Mouse (Mus musculus) cerebellum, adult 11-12 months (tissue): ENCODE data around the gene Ugt2b34.
"Not testable (repeated sequence)": the region's sequence is repeated elsewhere in the genome, so short reads cannot be mapped to it uniquely, and the experiment has no call there.

ENCODE experiments used
- DNase-seq: peaks from one replicate; pipeline ENCODE4 v3.0.0; 2022

Ugt2b34 gene

GRCm38 (mm10) chr5:86906758-86907157, at the start of gene Ugt2b34:
Gene Ugt2b34, minus strand, starts transcription at chr5:86906937.
- DNase-seq = no peak

GRCm38 (mm10) chr5:86942111-86942510, 35.4 kb upstream of the Ugt2b34 start:
- DNase-seq = no peak

GRCm38 (mm10) chr5:86926426-86926825, 19.7 kb upstream of the Ugt2b34 start, which contains the start of gene Ugt2b1:
Gene Ugt2b1, minus strand, starts transcription at chr5:86926530.
- DNase-seq = no peak

- no peak for DNase-seq
Observed at GRCm38 (mm10) chr5:86920661-86921233, 14.0 kb upstream of the Ugt2b34 start.

- DNase-seq = no peak
Observed at GRCm38 (mm10) chr5:86911357-86912099, 4.8 kb upstream of the Ugt2b34 start.

GRCm38 (mm10) chr5:86910770-86911169, 4.0 kb upstream of the Ugt2b34 start:
- DNase-seq = no peak

GRCm38 (mm10) chr5:86889933-86890332, 16.8 kb downstream of the Ugt2b34 start:
- DNase-seq = no peak

GRCm38 (mm10) chr5:86888420-86888819, 18.3 kb downstream of the Ugt2b34 start:
- no peak for DNase-seq

GRCm38 (mm10) chr5:86887081-86887480, 19.7 kb downstream of the Ugt2b34 start:
- no peak for DNase-seq

- DNase-seq = no peak
Observed at GRCm38 (mm10) chr5:86886620-86887019, 20.1 kb downstream of the Ugt2b34 start.

- DNase-seq = no peak
Observed at GRCm38 (mm10) chr5:86871877-86872276, 34.9 kb downstream of the Ugt2b34 start.

GRCm38 (mm10) chr5:86858336-86858735, 48.4 kb downstream of the Ugt2b34 start:
- DNase-seq = no peak

GRCm38 (mm10) chr5:86857682-86858081, 49.1 kb downstream of the Ugt2b34 start:
- DNase-seq = no peak

GRCm38 (mm10) chr5:86856505-86856904, 50.2 kb downstream of the Ugt2b34 start:
- DNase-seq = not testable (repeated sequence)

GRCm38 (mm10) chr5:86851658-86852057, 55.1 kb downstream of the Ugt2b34 start:
- DNase-seq = no peak

GRCm38 (mm10) chr5:86850104-86850503, 56.6 kb downstream of the Ugt2b34 start:
- no peak for DNase-seq

GRCm38 (mm10) chr5:86841261-86841660, 65.5 kb downstream of the Ugt2b34 start:
- DNase-seq = not testable (repeated sequence)

GRCm38 (mm10) chr5:86840207-86840606, 66.5 kb downstream of the Ugt2b34 start:
- no peak for DNase-seq
